Mouse (Mus musculus) G1E-ER4 (cell line): ENCODE measurements around the gene Cerkl. TPM values are rescaled to one million over a fixed set of nuclear protein-coding genes. Genes with fewer than 3 reads are reported as not detected.

ENCODE experiments used
- GATA1 ChIP-seq: IDR thresholded peaks from one replicate; pipeline ENCODE4 v1.8.0; 2012; ENCODE audit warnings: low read length, inconsistent platforms
- polyA plus RNA-seq: library from polyadenylated mRNA; stranded (reverse); fragments of >175 nt; gene quantifications from 2 replicates; pipeline ENCODE4 v1.2.3, GENCODE M21; 2012

Gene Cerkl
- polyA plus RNA-seq = 0.03 TPM in 1 of 2 replicates, not detected in the other

- no peak for TF ChIP-seq GATA1
Measured at GRCm38 (mm10) chr2:79456575-79457349, at the start of gene Cerkl, which contains the start of gene Neurod1. Cerkl (minus strand) TSS chr2:79456785. Neurod1 (minus strand) TSS chr2:79456751.

GRCm38 (mm10) chr2:79498990-79499755, 42.6 kb upstream of the Cerkl start:
- TF ChIP-seq GATA1 = no peak

- no peak for TF ChIP-seq GATA1
Measured at GRCm38 (mm10) chr2:79485127-79485526, 28.5 kb upstream of the Cerkl start.

- no peak for TF ChIP-seq GATA1
Measured at GRCm38 (mm10) chr2:79482511-79482910, 25.9 kb upstream of the Cerkl start.

GRCm38 (mm10) chr2:79462411-79462810, 5.8 kb upstream of the Cerkl start:
- no peak for TF ChIP-seq GATA1

- TF ChIP-seq GATA1 = no peak
Measured at GRCm38 (mm10) chr2:79461861-79462260, 5.3 kb upstream of the Cerkl start.

GRCm38 (mm10) chr2:79460586-79460985, 4.0 kb upstream of the Cerkl start:
- no peak for TF ChIP-seq GATA1

- TF ChIP-seq GATA1 = no peak
Measured at GRCm38 (mm10) chr2:79460107-79460506, 3.5 kb upstream of the Cerkl start.

- no peak for TF ChIP-seq GATA1
Measured at GRCm38 (mm10) chr2:79459061-79460045, 2.8 kb upstream of the Cerkl start.

GRCm38 (mm10) chr2:79457932-79458331, 1.3 kb upstream of the Cerkl start:
- TF ChIP-seq GATA1 = no peak

GRCm38 (mm10) chr2:79457434-79457833, 849 bp upstream of the Cerkl start:
- no peak for TF ChIP-seq GATA1

- no peak for TF ChIP-seq GATA1
Measured at GRCm38 (mm10) chr2:79455646-79456045, 939 bp downstream of the Cerkl start.

GRCm38 (mm10) chr2:79454786-79455446, 1.7 kb downstream of the Cerkl start:
- TF ChIP-seq GATA1 = no peak

- no peak for TF ChIP-seq GATA1
Measured at GRCm38 (mm10) chr2:79453901-79454781, 2.4 kb downstream of the Cerkl start.

- TF ChIP-seq GATA1 = no peak
Measured at GRCm38 (mm10) chr2:79451438-79451837, 5.1 kb downstream of the Cerkl start.
